In the genomic region with DNA sequence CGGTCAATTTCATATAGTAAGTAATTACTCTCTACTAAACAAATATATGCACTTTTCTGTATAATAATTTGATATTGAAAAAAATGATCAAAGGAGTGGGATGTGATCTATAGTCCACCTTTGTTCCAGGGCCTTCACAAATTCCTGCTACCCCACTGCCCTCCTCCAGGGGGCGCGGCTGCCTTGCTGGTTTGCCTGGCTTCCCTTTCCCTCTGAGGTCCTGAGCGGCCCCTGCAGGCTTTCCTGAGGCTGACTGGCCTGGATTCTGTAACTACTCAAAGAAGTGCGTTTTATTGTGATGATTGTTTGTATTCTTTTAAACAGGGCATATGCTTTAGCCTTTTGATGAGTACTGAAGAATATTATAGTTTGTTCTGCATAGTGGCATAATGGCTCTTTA, we compare ENCODE assay signal across 8 mouse cellular contexts.
A peak's percentile ranks its signal among the peaks of the same experiment; 100 is the strongest.
DNase-seq lines count a peak whose midpoint lies in the region; ATAC-seq and TF ChIP-seq lines count a peak whose summit lies in the region.

No protein-coding gene starts in this region.

- H3K27ac ChIP-seq in kidney, postnatal 0 days = no peak overlapping the region
- H3K27ac ChIP-seq in limb, embryonic 14.5 days (replicated peaks; ENCODE audit: low read depth, low read length) = no peak overlapping the region

- no peaks in the 10 kb centered on the region for H3K9me3 ChIP-seq in kidney, postnatal 0 days (replicated peaks; ENCODE audit: low read length)
- H3K9me3 ChIP-seq in limb, embryonic 14.5 days (ENCODE audit: control insufficient read depth, low read length) = no peaks in the 10 kb centered on the region

- no peaks in the 10 kb centered on the region for H3K4me1 ChIP-seq in kidney, postnatal 0 days (replicated peaks; ENCODE audit: insufficient read depth, low read length)
- no peaks in the 10 kb centered on the region for H3K4me1 ChIP-seq in limb, embryonic 14.5 days (ENCODE audit: control insufficient read depth, insufficient read depth, low read length)

- H3K4me3 ChIP-seq in kidney, postnatal 0 days (replicated peaks; ENCODE audit: low read depth, low read length) = no peak overlapping the region
- no peak overlapping the region for H3K4me3 ChIP-seq in limb, embryonic 14.5 days (replicated peaks; ENCODE audit: low read length)

- no peaks in the 10 kb centered on the region for H3K36me3 ChIP-seq in kidney, postnatal 0 days (ENCODE audit: insufficient read depth, low read length)
- no peaks in the 10 kb centered on the region for H3K36me3 ChIP-seq in limb, embryonic 14.5 days (ENCODE audit: control insufficient read depth, insufficient read depth, low read length)

- ATAC-seq in kidney, postnatal 0 days (replicated peaks; ENCODE audit: low FRiP score, low read depth) = peak; percentile 68
- ATAC-seq in limb, embryonic 14.5 days (ENCODE audit: low FRiP score, low read depth) = no peak

- no peak overlapping the region for H3K9ac ChIP-seq in kidney, postnatal 0 days (ENCODE audit: low read depth, low read length)
- H3K9ac ChIP-seq in limb, embryonic 14.5 days (ENCODE audit: low read depth, low read length, severe bottlenecking) = no peak overlapping the region

- peak; percentile 13 to 63 for DNase-seq in spleen, postnatal 4 days (ENCODE audit: low spot score in 2 of 2)
- no peak for DNase-seq in spleen, postnatal 14 days (ENCODE audit: low spot score in 2 of 2)
- DNase-seq in cerebellum, adult 9-11 months = peak; percentile 3
- DNase-seq in frontal cortex, postnatal 14 days (ENCODE audit: low spot score in 2 of 2) = peak; percentile 22 to 48
- peak; percentile 85 for DNase-seq in kidney, postnatal 0 days (ENCODE audit: low spot score)
- DNase-seq in limb, embryonic 14.5 days (ENCODE audit: low spot score) = peak; percentile 45
- DNase-seq in ovary, adult 18-20 months (ENCODE audit: low spot score) = peak; percentile 7
- peak; percentile 20 for DNase-seq in yolk sac, embryonic 10.5 days (ENCODE audit: low spot score)

- no peak overlapping the region for H3K4me2 ChIP-seq in kidney, postnatal 0 days (ENCODE audit: low read length)
- H3K4me2 ChIP-seq in limb, embryonic 14.5 days (replicated peaks; ENCODE audit: low read depth, low read length, severe bottlenecking) = no peak overlapping the region

- no peaks in the 10 kb centered on the region for H3K27me3 ChIP-seq in kidney, postnatal 0 days (ENCODE audit: insufficient read depth, low read length)
- H3K27me3 ChIP-seq in limb, embryonic 14.5 days (ENCODE audit: control insufficient read depth, insufficient read depth, low read length) = no peaks in the 10 kb centered on the region

- no peak for TF ChIP-seq POLR2A in limb, embryonic 14.5 days (IDR thresholded peaks at IDR 0.05; ENCODE audit: borderline replicate concordance, extremely low read depth, insufficient read depth, insufficient read length)

- TF ChIP-seq CTCF in kidney, postnatal 0 days (IDR thresholded peaks at IDR 0.05; ENCODE audit: low read depth) = peak; percentile 97

- 17% methylated on average over 5 of the region's 5 CpGs for WGBS in kidney, postnatal 0 days
- WGBS in limb, embryonic 14.5 days = 16% methylated on average over 5 of the region's 5 CpGs

Comparison
In these comparisons a context has a peak if more than half of its experiments do, and no peak if none do; other contexts are left out.
1. DNase-seq: peak in spleen, postnatal 4 days (2 of 2), cerebellum, adult 9-11 months (single experiment), frontal cortex, postnatal 14 days (2 of 2), kidney, postnatal 0 days (single experiment), limb, embryonic 14.5 days (single experiment), ovary, adult 18-20 months (single experiment) and yolk sac, embryonic 10.5 days (single experiment); none in spleen, postnatal 14 days (0 of 2).